Mouse (Mus musculus) heart, postnatal 0 days (tissue): ENCODE results near the gene Socs3.

ENCODE experiments used
- CTCF ChIP-seq: IDR thresholded peaks from 2 replicates; pipeline ENCODE4 v1.5.1; 2016; ENCODE audit warnings: antibody characterized with exemption, control low read depth, low read depth
- EP300 ChIP-seq: IDR thresholded peaks from 2 replicates; pipeline ENCODE4 v1.6.1; 2016; ENCODE audit warnings: antibody characterized with exemption, low read depth

DNA sequence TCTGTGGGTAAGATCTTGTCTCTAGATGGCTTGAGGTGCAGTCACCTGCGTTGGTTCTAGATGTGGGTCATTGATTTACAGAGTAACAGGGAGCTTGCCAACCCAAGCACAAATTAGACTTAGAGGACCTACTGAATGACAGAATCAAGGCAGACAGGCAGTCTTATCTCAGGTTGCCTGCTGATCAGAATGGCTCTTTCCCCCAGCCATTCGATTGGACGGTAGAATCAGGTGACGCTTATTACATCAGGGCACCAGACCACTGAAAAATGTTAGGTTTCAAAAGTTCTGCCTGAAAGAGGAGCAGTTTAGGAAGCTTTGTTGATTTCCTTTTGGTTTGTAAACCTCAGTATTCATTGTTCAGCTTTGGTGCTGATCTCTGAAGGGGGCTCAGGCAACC, 18.1 kb upstream of the Socs3 start:
- TF ChIP-seq CTCF (no peak), EP300 (no peak)
